Mouse (Mus musculus): Measurements from ENCODE around the gene Efl1. TPM values are rescaled to one million over a fixed set of nuclear protein-coding genes. Genes with fewer than 3 reads are reported as not detected.

Efl1 gene
- polyA plus RNA-seq, 1 experiment: 9.2 TPM

DNA sequence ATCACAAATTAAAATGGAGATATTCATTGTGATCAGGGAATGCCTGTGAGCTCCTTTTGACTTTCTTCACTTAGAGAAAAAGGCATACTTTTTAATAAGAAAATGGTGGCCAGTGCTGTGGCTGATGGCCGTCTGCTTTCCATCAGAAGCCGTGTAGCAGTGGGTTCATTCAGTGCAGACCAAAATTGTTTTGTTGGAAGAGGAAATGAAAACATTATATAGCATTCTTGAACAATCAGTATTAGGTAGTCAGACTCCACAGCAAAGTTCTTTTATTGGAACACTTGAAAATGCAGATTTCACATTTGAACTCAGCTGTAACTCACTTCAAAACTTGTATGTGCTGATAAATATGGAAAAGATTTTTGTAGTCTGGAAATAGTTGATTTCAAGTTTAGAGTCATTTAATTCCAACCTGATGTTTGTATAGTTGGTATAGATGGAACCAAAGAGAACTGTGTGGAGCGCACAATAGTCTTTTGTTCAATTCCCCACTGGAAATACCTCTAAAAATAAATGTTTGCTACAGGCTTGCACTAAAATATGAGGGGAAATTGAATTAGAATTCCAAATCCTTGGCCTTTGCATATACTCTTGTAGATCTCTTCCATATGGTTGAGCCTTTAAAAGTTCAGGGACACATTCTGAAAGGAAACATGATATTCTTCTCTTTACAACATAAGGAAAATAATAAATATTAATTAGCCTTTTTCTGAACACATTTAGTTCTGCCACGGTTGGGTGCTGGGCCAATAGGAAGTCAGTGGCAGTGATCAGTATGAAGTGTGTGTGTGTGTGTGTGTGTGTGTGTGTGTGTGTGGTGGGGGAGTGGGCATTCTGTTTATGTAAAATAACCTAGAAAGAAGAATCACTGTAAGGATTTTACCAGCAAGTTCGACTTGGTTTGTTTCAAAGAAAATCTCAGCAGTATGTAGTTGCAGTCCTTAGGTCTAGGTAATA lies 54.2 kb downstream of the Efl1 start:
- Histone ChIP-seq H3K4me1 (ENCODE audit: control insufficient read depth, insufficient read depth, low read length) (no peaks in the 10 kb centered on the region), H3K4me3 (replicated peaks; ENCODE audit: insufficient read depth, low read depth, low read length) (no peak overlapping the region), H3K27ac (ENCODE audit: insufficient read depth, low read length) (no peak overlapping the region), H3K27me3 (ENCODE audit: control insufficient read depth, insufficient read depth, low read length) (no peaks in the 10 kb centered on the region)
- DNase-seq: no peak
- TF ChIP-seq POLR2A (IDR thresholded peaks at IDR 0.05; ENCODE audit: borderline replicate concordance, insufficient read depth, low read length) (no peak), CTCF (IDR thresholded peaks at IDR 0.05; ENCODE audit: borderline replicate concordance, insufficient read depth, low read depth, low read length) (no peak)
- WGBS: 76% methylated on average over 5 of the region's 5 CpGs

- DNase-seq: no peak
- no peak overlapping the region for H3K27ac ChIP-seq (ENCODE audit: insufficient read depth, low read length)
- WGBS: 99% methylated on average over 4 of the region's 4 CpGs
- H3K4me1 ChIP-seq (ENCODE audit: control insufficient read depth, insufficient read depth, low read length): 0 out of 2 replicates have a peak, but pooled peaks cover 3% of the 10 kb centered on the region
- no peak for TF ChIP-seq CTCF (IDR thresholded peaks at IDR 0.05; ENCODE audit: borderline replicate concordance, insufficient read depth, low read depth, low read length)
- no peak for TF ChIP-seq POLR2A (IDR thresholded peaks at IDR 0.05; ENCODE audit: borderline replicate concordance, insufficient read depth, low read length)
- no peak overlapping the region for H3K4me3 ChIP-seq (replicated peaks; ENCODE audit: insufficient read depth, low read depth, low read length)
- no peaks in the 10 kb centered on the region for H3K27me3 ChIP-seq (ENCODE audit: control insufficient read depth, insufficient read depth, low read length)
These were observed 60.8 kb downstream of the Efl1 start for GRCm38 (mm10) chr7:82709172-82709571.

- TF ChIP-seq CTCF (IDR thresholded peaks at IDR 0.05; ENCODE audit: borderline replicate concordance, insufficient read depth, low read depth, low read length) (peak; percentile 59), POLR2A (IDR thresholded peaks at IDR 0.05; ENCODE audit: borderline replicate concordance, insufficient read depth, low read length) (no peak)
- no peak overlapping the region for H3K4me3 ChIP-seq (replicated peaks; ENCODE audit: insufficient read depth, low read depth, low read length)
- 56% methylated on average over 7 of the region's 7 CpGs for WGBS
- H3K27ac ChIP-seq (ENCODE audit: insufficient read depth, low read length): no peak overlapping the region
- peak; percentile 37 to 50 for DNase-seq
- H3K27me3 ChIP-seq (ENCODE audit: control insufficient read depth, insufficient read depth, low read length): no peaks in the 10 kb centered on the region
- H3K4me1 ChIP-seq (ENCODE audit: control insufficient read depth, insufficient read depth, low read length): 0 out of 2 replicates have a peak, but pooled peaks cover 3% of the 10 kb centered on the region
These were observed 66.9 kb downstream of the Efl1 start for GRCm38 (mm10) chr7:82715210-82715911.

- WGBS: 54% methylated on average over 8 of the region's 8 CpGs
- TF ChIP-seq POLR2A (IDR thresholded peaks at IDR 0.05; ENCODE audit: borderline replicate concordance, insufficient read depth, low read length): no peak
- TF ChIP-seq CTCF (IDR thresholded peaks at IDR 0.05; ENCODE audit: borderline replicate concordance, insufficient read depth, low read depth, low read length): no peak
- no peak overlapping the region for H3K27ac ChIP-seq (ENCODE audit: insufficient read depth, low read length)
These were observed 67.6 kb downstream of the Efl1 start for GRCm38 (mm10) chr7:82715912-82716601.

DNA sequence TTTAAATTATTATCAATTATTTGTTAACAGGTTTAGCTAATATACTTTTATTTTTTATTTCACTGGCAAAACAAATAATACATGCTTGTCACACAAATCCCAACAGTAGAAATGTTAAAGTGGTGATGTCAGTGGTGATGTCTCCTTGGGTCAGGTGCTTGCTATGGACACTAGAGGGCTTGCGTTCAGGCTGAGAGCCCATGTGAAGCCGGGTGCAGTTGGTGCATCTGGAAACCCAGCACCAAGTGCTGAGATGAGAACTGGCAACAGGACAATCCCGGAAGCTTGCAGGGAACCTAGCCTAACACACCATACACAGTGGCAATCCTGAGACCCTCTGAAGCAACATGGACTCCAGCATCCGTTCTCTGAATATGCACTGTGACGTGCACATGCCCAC lies 70.9 kb downstream of the Efl1 start:
- no peak overlapping the region for H3K4me3 ChIP-seq (replicated peaks; ENCODE audit: insufficient read depth, low read depth, low read length)
- TF ChIP-seq CTCF (IDR thresholded peaks at IDR 0.05; ENCODE audit: borderline replicate concordance, insufficient read depth, low read depth, low read length): peak; percentile 32; the same call in 1 of the 2 replicates
- no peak for TF ChIP-seq POLR2A (IDR thresholded peaks at IDR 0.05; ENCODE audit: borderline replicate concordance, insufficient read depth, low read length)
- no peak overlapping the region for H3K27ac ChIP-seq (ENCODE audit: insufficient read depth, low read length)
- no peak for DNase-seq
- H3K27me3 ChIP-seq (ENCODE audit: control insufficient read depth, insufficient read depth, low read length): no peaks in the 10 kb centered on the region
- H3K4me1 ChIP-seq (ENCODE audit: control insufficient read depth, insufficient read depth, low read length): no peaks in the 10 kb centered on the region
- WGBS: 51% methylated on average over 5 of the region's 5 CpGs

More at GRCm38 (mm10) chr7:82715912-82716601, 67.6 kb downstream of the Efl1 start:
- Histone ChIP-seq H3K27me3 (ENCODE audit: control insufficient read depth, insufficient read depth, low read length) (no peaks in the 10 kb centered on the region), H3K4me1 (ENCODE audit: control insufficient read depth, insufficient read depth, low read length) (0 out of 2 replicates have a peak, but pooled peaks cover 3% of the 10 kb centered on the region), H3K4me3 (replicated peaks; ENCODE audit: insufficient read depth, low read depth, low read length) (no peak overlapping the region)
- no peak for DNase-seq

GRCm38 (mm10) chr7:82719740-82720139 lies 71.3 kb downstream of the Efl1 start:
- H3K27ac ChIP-seq (ENCODE audit: insufficient read depth, low read length): no peak overlapping the region
- no peak for DNase-seq
- no peaks in the 10 kb centered on the region for H3K4me1 ChIP-seq (ENCODE audit: control insufficient read depth, insufficient read depth, low read length)
- 90% methylated on average over 5 of the region's 5 CpGs for WGBS
- H3K27me3 ChIP-seq (ENCODE audit: control insufficient read depth, insufficient read depth, low read length): no peaks in the 10 kb centered on the region
- H3K4me3 ChIP-seq (replicated peaks; ENCODE audit: insufficient read depth, low read depth, low read length): no peak overlapping the region
- TF ChIP-seq POLR2A (IDR thresholded peaks at IDR 0.05; ENCODE audit: borderline replicate concordance, insufficient read depth, low read length) (no peak), CTCF (IDR thresholded peaks at IDR 0.05; ENCODE audit: borderline replicate concordance, insufficient read depth, low read depth, low read length) (no peak)

- TF ChIP-seq CTCF (IDR thresholded peaks at IDR 0.05; ENCODE audit: borderline replicate concordance, insufficient read depth, low read depth, low read length): no peak
- Histone ChIP-seq H3K4me1 (ENCODE audit: control insufficient read depth, insufficient read depth, low read length) (no peaks in the 10 kb centered on the region; the same call in 1 of the 2 replicates), H3K27me3 (ENCODE audit: control insufficient read depth, insufficient read depth, low read length) (no peaks in the 10 kb centered on the region), H3K27ac (ENCODE audit: insufficient read depth, low read length) (no peak overlapping the region), H3K4me3 (replicated peaks; ENCODE audit: insufficient read depth, low read depth, low read length) (no peak overlapping the region)
- no peak for DNase-seq
- WGBS: 91% methylated on average over 7 of the region's 7 CpGs
These were observed 72.1 kb downstream of the Efl1 start for GRCm38 (mm10) chr7:82720501-82720900.
